Mouse (Mus musculus): ENCODE results near the gene B3gnt3. TPM values are rescaled to one million over a fixed set of nuclear protein-coding genes. Genes with fewer than 3 reads are reported as not detected.

The B3gnt3 gene
- polyA plus RNA-seq, 1 experiment from 2014 or later, result 0.64 TPM

- DNase-seq (ENCODE audit: low spot score), result peak; percentile 78
- Histone ChIP-seq H3K4me1 (replicated peaks) (peaks cover 67% of the 10 kb centered on the region), H3K36me3 (no peaks in the 10 kb centered on the region), H3K27ac (peak within 1 kb of the TSS; percentile 89), H3K9me3 (no peaks in the 10 kb centered on the region), H3K4me3 (peak within 1 kb of the TSS; percentile 82), H3K27me3 (ENCODE audit: insufficient read depth, poor library complexity, severe bottlenecking) (peaks cover 62% of the 10 kb centered on the region)
- 1% methylated on average over 54 of the region's 54 CpGs for WGBS
Observed at GRCm38 (mm10) chr8:71725122-71725924, 23.7 kb upstream of the B3gnt3 start, which contains the start of gene Fcho1. Gene Fcho1 (minus strand): TSS chr8:71725716.

- Histone ChIP-seq H3K4me3 (peak overlapping the region; percentile 82; the same call in 1 of the 2 replicates), H3K27me3 (ENCODE audit: insufficient read depth, poor library complexity, severe bottlenecking) (peaks cover 56% of the 10 kb centered on the region), H3K4me1 (replicated peaks) (peaks cover 75% of the 10 kb centered on the region), H3K9me3 (no peaks in the 10 kb centered on the region), H3K36me3 (no peaks in the 10 kb centered on the region), H3K27ac (no peak overlapping the region)
- 68% methylated on average over 4 of the region's 4 CpGs for WGBS
- DNase-seq (ENCODE audit: low spot score), result no peak
Observed at GRCm38 (mm10) chr8:71724389-71724788, 22.8 kb upstream of the B3gnt3 start.

- WGBS, result 64% methylated on average over 14 of the region's 14 CpGs
- 0 out of 2 replicates have a peak, but pooled peaks cover under 1% of the 10 kb centered on the region for H3K36me3 ChIP-seq
- H3K27ac ChIP-seq, result no peak overlapping the region; the same call in 1 of the 2 replicates
- no peak for DNase-seq (ENCODE audit: low spot score)
- H3K27me3 ChIP-seq (ENCODE audit: insufficient read depth, poor library complexity, severe bottlenecking), result peaks cover 45% of the 10 kb centered on the region
- H3K4me1 ChIP-seq (replicated peaks), result peaks cover 75% of the 10 kb centered on the region
- no peaks in the 10 kb centered on the region for H3K9me3 ChIP-seq
- H3K4me3 ChIP-seq, result no peak overlapping the region
Observed at GRCm38 (mm10) chr8:71723047-71723551, 21.5 kb upstream of the B3gnt3 start.

- Histone ChIP-seq H3K4me3 (peak overlapping the region; percentile 29), H3K27me3 (ENCODE audit: insufficient read depth, poor library complexity, severe bottlenecking) (peaks cover 24% of the 10 kb centered on the region), H3K4me1 (replicated peaks) (peaks cover 66% of the 10 kb centered on the region)
Observed at GRCm38 (mm10) chr8:71719928-71720457, 18.4 kb upstream of the B3gnt3 start.

GRCm38 (mm10) chr8:71719218-71719617 lies 17.6 kb upstream of the B3gnt3 start:
- Histone ChIP-seq H3K27ac (peak overlapping the region; percentile 77), H3K36me3 (peaks cover 22% of the 10 kb centered on the region), H3K27me3 (ENCODE audit: insufficient read depth, poor library complexity, severe bottlenecking) (peaks cover 22% of the 10 kb centered on the region), H3K4me3 (no peak overlapping the region), H3K9me3 (no peaks in the 10 kb centered on the region), H3K4me1 (replicated peaks) (peaks cover 58% of the 10 kb centered on the region)
- 67% methylated on average over 4 of the region's 4 CpGs for WGBS
- no peak for DNase-seq (ENCODE audit: low spot score)

More at GRCm38 (mm10) chr8:71719928-71720457, 18.4 kb upstream of the B3gnt3 start:
- Histone ChIP-seq H3K9me3 (no peaks in the 10 kb centered on the region), H3K36me3 (peaks cover 18% of the 10 kb centered on the region), H3K27ac (peak overlapping the region; percentile 81)
- DNase-seq (ENCODE audit: low spot score), result peak; percentile 86
- 31% methylated on average over 7 of the region's 7 CpGs for WGBS

GRCm38 (mm10) chr8:71718252-71718651 lies 16.7 kb upstream of the B3gnt3 start:
- Histone ChIP-seq H3K27me3 (ENCODE audit: insufficient read depth, poor library complexity, severe bottlenecking) (peaks cover 13% of the 10 kb centered on the region), H3K4me3 (no peak overlapping the region), H3K27ac (0 out of 2 replicates have a peak overlapping the region, but pooled peaks have one; percentile 12), H3K36me3 (peaks cover 25% of the 10 kb centered on the region), H3K9me3 (no peaks in the 10 kb centered on the region), H3K4me1 (replicated peaks) (peaks cover 55% of the 10 kb centered on the region)
- WGBS, result 31% methylated on average over 3 of the region's 3 CpGs
- no peak for DNase-seq (ENCODE audit: low spot score)

GRCm38 (mm10) chr8:71717096-71717495 lies 15.5 kb upstream of the B3gnt3 start:
- no peak overlapping the region for H3K4me3 ChIP-seq
- no peaks in the 10 kb centered on the region for H3K9me3 ChIP-seq
- no peak overlapping the region for H3K27ac ChIP-seq
- peaks cover 8% of the 10 kb centered on the region for H3K27me3 ChIP-seq (ENCODE audit: insufficient read depth, poor library complexity, severe bottlenecking)
- peaks cover 45% of the 10 kb centered on the region for H3K4me1 ChIP-seq (replicated peaks)
- DNase-seq (ENCODE audit: low spot score), result no peak
- H3K36me3 ChIP-seq, result peaks cover 33% of the 10 kb centered on the region
- WGBS, result 90% methylated on average over 12 of the region's 12 CpGs

GRCm38 (mm10) chr8:71716561-71717053 lies 15.0 kb upstream of the B3gnt3 start:
- 86% methylated on average over 13 of the region's 13 CpGs for WGBS
- Histone ChIP-seq H3K4me3 (no peak overlapping the region), H3K27me3 (ENCODE audit: insufficient read depth, poor library complexity, severe bottlenecking) (peaks cover 13% of the 10 kb centered on the region), H3K9me3 (no peaks in the 10 kb centered on the region), H3K36me3 (peaks cover 33% of the 10 kb centered on the region), H3K4me1 (replicated peaks) (peaks cover 40% of the 10 kb centered on the region), H3K27ac (no peak overlapping the region)
- no peak for DNase-seq (ENCODE audit: low spot score)

GRCm38 (mm10) chr8:71715531-71715930 lies 13.9 kb upstream of the B3gnt3 start:
- 52% methylated on average over 8 of the region's 8 CpGs for WGBS
- H3K4me1 ChIP-seq (replicated peaks), result peaks cover 29% of the 10 kb centered on the region
- H3K36me3 ChIP-seq, result peaks cover 33% of the 10 kb centered on the region
- H3K27me3 ChIP-seq (ENCODE audit: insufficient read depth, poor library complexity, severe bottlenecking), result peaks cover 21% of the 10 kb centered on the region
- no peaks in the 10 kb centered on the region for H3K9me3 ChIP-seq
- no peak for DNase-seq (ENCODE audit: low spot score)
- no peak overlapping the region for H3K4me3 ChIP-seq
- no peak overlapping the region for H3K27ac ChIP-seq

- H3K9me3 ChIP-seq, result no peaks in the 10 kb centered on the region
- no peak for DNase-seq (ENCODE audit: low spot score)
- no peak overlapping the region for H3K27ac ChIP-seq
- peaks cover 49% of the 10 kb centered on the region for H3K27me3 ChIP-seq (ENCODE audit: insufficient read depth, poor library complexity, severe bottlenecking)
- no peak overlapping the region for H3K4me3 ChIP-seq
- peaks cover 19% of the 10 kb centered on the region for H3K36me3 ChIP-seq
- WGBS, result 79% methylated on average over 2 of the region's 2 CpGs
- H3K4me1 ChIP-seq (replicated peaks), result peaks cover 13% of the 10 kb centered on the region; the same call in 1 of the 2 replicates
Observed at GRCm38 (mm10) chr8:71711574-71711973, 10.0 kb upstream of the B3gnt3 start.

GRCm38 (mm10) chr8:71709800-71710446 lies 8.3 kb upstream of the B3gnt3 start:
- 19% methylated on average over 25 of the region's 25 CpGs for WGBS
- H3K9me3 ChIP-seq, result no peaks in the 10 kb centered on the region
- H3K4me3 ChIP-seq, result peak overlapping the region; percentile 23
- H3K4me1 ChIP-seq (replicated peaks), result peaks cover 13% of the 10 kb centered on the region; the same call in 1 of the 2 replicates
- H3K36me3 ChIP-seq, result peaks cover 15% of the 10 kb centered on the region; the same call in 1 of the 2 replicates
- H3K27me3 ChIP-seq (ENCODE audit: insufficient read depth, poor library complexity, severe bottlenecking), result peaks cover 58% of the 10 kb centered on the region
- peak; percentile 89 for DNase-seq (ENCODE audit: low spot score)
- no peak overlapping the region for H3K27ac ChIP-seq

- WGBS, result 40% methylated on average over 25 of the region's 25 CpGs
- Histone ChIP-seq H3K4me3 (peak overlapping the region; percentile 23), H3K36me3 (peaks cover 11% of the 10 kb centered on the region; the same call in 1 of the 2 replicates), H3K4me1 (replicated peaks) (peaks cover 13% of the 10 kb centered on the region; the same call in 1 of the 2 replicates), H3K27ac (no peak overlapping the region), H3K27me3 (ENCODE audit: insufficient read depth, poor library complexity, severe bottlenecking) (peaks cover 59% of the 10 kb centered on the region), H3K9me3 (no peaks in the 10 kb centered on the region)
- DNase-seq (ENCODE audit: low spot score), result no peak
Observed at GRCm38 (mm10) chr8:71709134-71709799, 7.7 kb upstream of the B3gnt3 start.

Measured in hindbrain, embryonic 10.5 days (tissue).